In genomic region chr12:102757055-102757688, GRCm38 (mm10) we compare ENCODE assay signal across 7 mouse cellular contexts. TPM values are rescaled to one million over a fixed set of nuclear protein-coding genes. Genes with fewer than 3 reads are reported as not detected.
DNase-seq lines count a peak whose midpoint lies in the region; ATAC-seq lines count a peak whose summit lies in the region.

No protein-coding gene starts in this region.

- peak overlapping the region; percentile 66 for H3K27ac ChIP-seq in neural tube, embryonic 11.5 days (ENCODE audit: low read depth, low read length)
- peak overlapping the region; percentile 93 for H3K27ac ChIP-seq in embryonic facial prominence, embryonic 15.5 days (replicated peaks)
- peak overlapping the region; percentile 90 for H3K27ac ChIP-seq in midbrain, embryonic 13.5 days

- H3K4me2 ChIP-seq in neural tube, embryonic 11.5 days (ENCODE audit: low read depth) = peak overlapping the region; percentile 60
- H3K4me2 ChIP-seq in embryonic facial prominence, embryonic 15.5 days (replicated peaks) = peak overlapping the region; percentile 66
- peak overlapping the region; percentile 80 for H3K4me2 ChIP-seq in midbrain, embryonic 13.5 days (replicated peaks)

- no peaks in the 10 kb centered on the region for H3K27me3 ChIP-seq in neural tube, embryonic 11.5 days (ENCODE audit: control insufficient read depth, insufficient read depth, low read length)
- H3K27me3 ChIP-seq in embryonic facial prominence, embryonic 15.5 days = no peaks in the 10 kb centered on the region
- no peaks in the 10 kb centered on the region for H3K27me3 ChIP-seq in midbrain, embryonic 13.5 days

- peaks cover 3% of the 10 kb centered on the region for H3K4me1 ChIP-seq in neural tube, embryonic 11.5 days (ENCODE audit: control insufficient read depth, insufficient read depth, low read length)
- H3K4me1 ChIP-seq in embryonic facial prominence, embryonic 15.5 days = peaks cover 23% of the 10 kb centered on the region
- peaks cover 35% of the 10 kb centered on the region for H3K4me1 ChIP-seq in midbrain, embryonic 13.5 days (replicated peaks)

- peak; percentile 21 for DNase-seq in neural tube, embryonic 11.5 days (ENCODE audit: low spot score)
- DNase-seq in neural tube, embryonic 10.5 days (ENCODE audit: extremely low spot score, low spot score) = no peak
- peak; percentile 54 for DNase-seq in induced T-regulatory cell, adult 2 months (ENCODE audit: low read depth)
- no peak for DNase-seq in natural killer cell, adult 2 months (ENCODE audit: low spot score in 2 of 2)

- H3K36me3 ChIP-seq in neural tube, embryonic 11.5 days (ENCODE audit: control insufficient read depth, insufficient read depth, low read length) = no peaks in the 10 kb centered on the region
- H3K36me3 ChIP-seq in embryonic facial prominence, embryonic 15.5 days = no peaks in the 10 kb centered on the region
- H3K36me3 ChIP-seq in midbrain, embryonic 13.5 days = peaks cover under 1% of the 10 kb centered on the region

- peak; percentile 84 for ATAC-seq in neural tube, embryonic 11.5 days (ENCODE audit: insufficient read depth, low FRiP score, low TSS enrichment)
- peak; percentile 82; the same call in 1 of the 2 replicates for ATAC-seq in embryonic facial prominence, embryonic 15.5 days (ENCODE audit: insufficient number of reproducible peaks, low FRiP score, low TSS enrichment, low read depth)
- peak; percentile 0; the same call in 1 of the 2 replicates for ATAC-seq in midbrain, embryonic 13.5 days
- no peak for ATAC-seq in activated CD4-positive, CD25-positive, alpha-beta regulatory T cell, adult 4 months

- 2% methylated on average over 46 of the region's 46 CpGs for WGBS in neural tube, embryonic 11.5 days
- WGBS in embryonic facial prominence, embryonic 15.5 days = 1% methylated on average over 46 of the region's 46 CpGs
- 2% methylated on average over 46 of the region's 46 CpGs for WGBS in midbrain, embryonic 13.5 days

- H3K4me3 ChIP-seq in neural tube, embryonic 11.5 days (ENCODE audit: low read depth, low read length) = peak overlapping the region; percentile 67
- H3K4me3 ChIP-seq in embryonic facial prominence, embryonic 15.5 days (replicated peaks) = peak overlapping the region; percentile 89
- H3K4me3 ChIP-seq in midbrain, embryonic 13.5 days (replicated peaks) = peak overlapping the region; percentile 70

- peak overlapping the region; percentile 76 for H3K9ac ChIP-seq in neural tube, embryonic 11.5 days (ENCODE audit: low read length)
- H3K9ac ChIP-seq in embryonic facial prominence, embryonic 15.5 days = peak overlapping the region; percentile 68
- peak overlapping the region; percentile 76 for H3K9ac ChIP-seq in midbrain, embryonic 13.5 days (replicated peaks)

- no peaks in the 10 kb centered on the region for H3K9me3 ChIP-seq in neural tube, embryonic 11.5 days (ENCODE audit: control insufficient read depth, low read length)
- H3K9me3 ChIP-seq in embryonic facial prominence, embryonic 15.5 days (replicated peaks) = no peaks in the 10 kb centered on the region
- no peaks in the 10 kb centered on the region for H3K9me3 ChIP-seq in midbrain, embryonic 13.5 days

RNA-seq across cellular contexts. Expression of gene Gm28051, which starts 0.4 kb away (rescaled TPM):
- polyA plus RNA-seq in neural tube, embryonic 11.5 days (2014; fragmentation: Nextera tagmentation; extraction: Ambion mirVana) = not detected in 2 replicates
- polyA plus RNA-seq in embryonic facial prominence, embryonic 15.5 days (2015; fragmentation: Nextera tagmentation; extraction: Ambion mirVana) = not detected in 2 replicates
- polyA plus RNA-seq in midbrain, embryonic 13.5 days (2015; fragmentation: Nextera tagmentation; extraction: Ambion mirVana) = not detected in 2 replicates
- not detected for polyA plus RNA-seq in activated CD4-positive, CD25-positive, alpha-beta regulatory T cell, adult 4 months (2017; shearing (Covaris generic))

RNA-seq across cellular contexts. Expression of gene Gon7, which starts 0.4 kb away (rescaled TPM):
- 37.8 and 41.2 TPM in 2 replicates for polyA plus RNA-seq in neural tube, embryonic 11.5 days (2014; fragmentation: Nextera tagmentation; extraction: Ambion mirVana)
- polyA plus RNA-seq in embryonic facial prominence, embryonic 15.5 days (2015; fragmentation: Nextera tagmentation; extraction: Ambion mirVana) = 24.3 and 25.6 TPM in 2 replicates
- polyA plus RNA-seq in midbrain, embryonic 13.5 days (2015; fragmentation: Nextera tagmentation; extraction: Ambion mirVana) = 55.0 and 57.9 TPM in 2 replicates
- polyA plus RNA-seq in activated CD4-positive, CD25-positive, alpha-beta regulatory T cell, adult 4 months (2017; shearing (Covaris generic)) = 10 to 100 TPM; 28.3 to 29.3 TPM

RNA-seq across cellular contexts. Expression of gene Ubr7, which starts 0.6 kb away (rescaled TPM):
- polyA plus RNA-seq in neural tube, embryonic 11.5 days (2014; fragmentation: Nextera tagmentation; extraction: Ambion mirVana) = 68.4 and 69.4 TPM in 2 replicates
- polyA plus RNA-seq in embryonic facial prominence, embryonic 15.5 days (2015; fragmentation: Nextera tagmentation; extraction: Ambion mirVana) = 38.2 and 38.7 TPM in 2 replicates
- polyA plus RNA-seq in midbrain, embryonic 13.5 days (2015; fragmentation: Nextera tagmentation; extraction: Ambion mirVana) = 39.0 and 41.7 TPM in 2 replicates
- polyA plus RNA-seq in activated CD4-positive, CD25-positive, alpha-beta regulatory T cell, adult 4 months (2017; shearing (Covaris generic)) = 10 to 100 TPM; 23.8 to 24.3 TPM

RNA-seq across cellular contexts. Expression of gene Gm20604, which starts 1.3 kb away (rescaled TPM):
- polyA plus RNA-seq in neural tube, embryonic 11.5 days (2014; fragmentation: Nextera tagmentation; extraction: Ambion mirVana) = 32.8 and 33.4 TPM in 2 replicates
- 22.0 and 23.0 TPM in 2 replicates for polyA plus RNA-seq in embryonic facial prominence, embryonic 15.5 days (2015; fragmentation: Nextera tagmentation; extraction: Ambion mirVana)
- 41.1 and 42.4 TPM in 2 replicates for polyA plus RNA-seq in midbrain, embryonic 13.5 days (2015; fragmentation: Nextera tagmentation; extraction: Ambion mirVana)
- polyA plus RNA-seq in activated CD4-positive, CD25-positive, alpha-beta regulatory T cell, adult 4 months (2017; shearing (Covaris generic)) = 1 to 10 TPM; 7.1 to 9.1 TPM

RNA-seq across cellular contexts. Expression of gene Tmem251, which starts 13.6 kb away (rescaled TPM):
- polyA plus RNA-seq in neural tube, embryonic 11.5 days (2014; fragmentation: Nextera tagmentation; extraction: Ambion mirVana) = 11.6 and 11.7 TPM in 2 replicates
- 8.7 and 10.2 TPM in 2 replicates for polyA plus RNA-seq in embryonic facial prominence, embryonic 15.5 days (2015; fragmentation: Nextera tagmentation; extraction: Ambion mirVana)
- polyA plus RNA-seq in midbrain, embryonic 13.5 days (2015; fragmentation: Nextera tagmentation; extraction: Ambion mirVana) = 12.4 and 13.3 TPM in 2 replicates
- 10 to 100 TPM in 1 of 2 experiments, 1 to 10 TPM in 1; 8.5 to 10.1 TPM for polyA plus RNA-seq in activated CD4-positive, CD25-positive, alpha-beta regulatory T cell, adult 4 months (2017; shearing (Covaris generic))

Comparison
In these comparisons a context has a peak if more than half of its experiments do, and no peak if none do; other contexts are left out.
1. DNase-seq: peak in neural tube, embryonic 11.5 days (single experiment) and induced T-regulatory cell, adult 2 months (single experiment); none in neural tube, embryonic 10.5 days (single experiment) and natural killer cell, adult 2 months (0 of 2).
2. Peak in every context shown above with its lines, with median percentiles within 50 percentile points of each other: H3K27ac ChIP-seq, H3K4me2 ChIP-seq, H3K4me3 ChIP-seq and H3K9ac ChIP-seq.